Mouse (Mus musculus): Measurements from ENCODE around the gene Hibadh. TPM values are rescaled to one million over a fixed set of nuclear protein-coding genes. Genes with fewer than 3 reads are reported as not detected.

Gene Hibadh
- polyA plus RNA-seq, 1 experiment from 2014 or later, result 69.5 TPM

- no peaks in the 10 kb centered on the region for H3K36me3 ChIP-seq (ENCODE audit: control insufficient read depth, insufficient read depth, low read length)
- no peak for ATAC-seq (ENCODE audit: low FRiP score, low TSS enrichment)
- no peaks in the 10 kb centered on the region for H3K4me1 ChIP-seq (ENCODE audit: control insufficient read depth, insufficient read depth, low read length)
- no peak overlapping the region for H3K4me3 ChIP-seq (ENCODE audit: low read length)
- no peaks in the 10 kb centered on the region for H3K9me3 ChIP-seq (ENCODE audit: control insufficient read depth, low read length)
- H3K27ac ChIP-seq (ENCODE audit: low read depth, low read length), result no peak overlapping the region
- 97% methylated on average over 6 of the region's 6 CpGs for WGBS
- no peak overlapping the region for H3K4me2 ChIP-seq (replicated peaks; ENCODE audit: low read depth, low read length)
- no peaks in the 10 kb centered on the region for H3K27me3 ChIP-seq (ENCODE audit: control insufficient read depth, insufficient read depth, low read length)
- H3K9ac ChIP-seq (ENCODE audit: low read depth, low read length), result no peak overlapping the region
These were observed 7.8 kb upstream of the Hibadh start for GRCm38 (mm10) chr6:52648031-52648430.

- no peak for ATAC-seq (ENCODE audit: low FRiP score, low TSS enrichment)
- H3K27ac ChIP-seq (ENCODE audit: low read depth, low read length), result no peak overlapping the region
- no peaks in the 10 kb centered on the region for H3K27me3 ChIP-seq (ENCODE audit: control insufficient read depth, insufficient read depth, low read length)
- 0 out of 2 replicates have a peak, but pooled peaks cover 4% of the 10 kb centered on the region for H3K4me1 ChIP-seq (ENCODE audit: control insufficient read depth, insufficient read depth, low read length)
- no peak overlapping the region for H3K4me3 ChIP-seq (ENCODE audit: low read length)
- no peak overlapping the region for H3K9ac ChIP-seq (ENCODE audit: low read depth, low read length)
- 47% methylated on average over 5 of the region's 5 CpGs for WGBS
- no peak overlapping the region for H3K4me2 ChIP-seq (replicated peaks; ENCODE audit: low read depth, low read length)
- H3K36me3 ChIP-seq (ENCODE audit: control insufficient read depth, insufficient read depth, low read length), result no peaks in the 10 kb centered on the region
- H3K9me3 ChIP-seq (ENCODE audit: control insufficient read depth, low read length), result no peaks in the 10 kb centered on the region
These were observed 5.7 kb upstream of the Hibadh start for GRCm38 (mm10) chr6:52645926-52646325.

GRCm38 (mm10) chr6:52642152-52642551, 2.0 kb upstream of the Hibadh start:
- Histone ChIP-seq H3K27ac (ENCODE audit: low read depth, low read length) (no peak overlapping the region), H3K4me1 (ENCODE audit: control insufficient read depth, insufficient read depth, low read length) (peaks cover 16% of the 10 kb centered on the region; the same call in 1 of the 2 replicates), H3K9me3 (ENCODE audit: control insufficient read depth, low read length) (no peaks in the 10 kb centered on the region), H3K36me3 (ENCODE audit: control insufficient read depth, insufficient read depth, low read length) (no peaks in the 10 kb centered on the region), H3K4me3 (ENCODE audit: low read length) (no peak overlapping the region), H3K27me3 (ENCODE audit: control insufficient read depth, insufficient read depth, low read length) (no peaks in the 10 kb centered on the region), H3K9ac (ENCODE audit: low read depth, low read length) (no peak overlapping the region), H3K4me2 (replicated peaks; ENCODE audit: low read depth, low read length) (no peak overlapping the region)
- WGBS, result 19% methylated on average over 7 of the region's 7 CpGs
- no peak for ATAC-seq (ENCODE audit: low FRiP score, low TSS enrichment)

GRCm38 (mm10) chr6:52641076-52641475, 887 bp upstream of the Hibadh start:
- 64% methylated on average over 3 of the region's 3 CpGs for WGBS
- no peaks in the 10 kb centered on the region for H3K36me3 ChIP-seq (ENCODE audit: control insufficient read depth, insufficient read depth, low read length)
- no peak overlapping the region for H3K4me2 ChIP-seq (replicated peaks; ENCODE audit: low read depth, low read length)
- H3K27me3 ChIP-seq (ENCODE audit: control insufficient read depth, insufficient read depth, low read length), result no peaks in the 10 kb centered on the region
- no peak for ATAC-seq (ENCODE audit: low FRiP score, low TSS enrichment)
- H3K9ac ChIP-seq (ENCODE audit: low read depth, low read length), result no peak overlapping the region
- H3K9me3 ChIP-seq (ENCODE audit: control insufficient read depth, low read length), result no peaks in the 10 kb centered on the region
- H3K27ac ChIP-seq (ENCODE audit: low read depth, low read length), result no peak overlapping the region
- peaks cover 16% of the 10 kb centered on the region; the same call in 1 of the 2 replicates for H3K4me1 ChIP-seq (ENCODE audit: control insufficient read depth, insufficient read depth, low read length)
- no peak overlapping the region for H3K4me3 ChIP-seq (ENCODE audit: low read length)

GRCm38 (mm10) chr6:52639546-52640223, 504 bp downstream of the Hibadh start:
- ATAC-seq (ENCODE audit: low FRiP score, low TSS enrichment), result peak; percentile 24
- H3K36me3 ChIP-seq (ENCODE audit: control insufficient read depth, insufficient read depth, low read length), result no peaks in the 10 kb centered on the region
- no peaks in the 10 kb centered on the region for H3K9me3 ChIP-seq (ENCODE audit: control insufficient read depth, low read length)
- peak overlapping the region; percentile 79 for H3K9ac ChIP-seq (ENCODE audit: low read depth, low read length)
- H3K4me3 ChIP-seq (ENCODE audit: low read length), result peak overlapping the region; percentile 84
- H3K27me3 ChIP-seq (ENCODE audit: control insufficient read depth, insufficient read depth, low read length), result no peaks in the 10 kb centered on the region
- H3K4me2 ChIP-seq (replicated peaks; ENCODE audit: low read depth, low read length), result peak overlapping the region; percentile 62
- H3K4me1 ChIP-seq (ENCODE audit: control insufficient read depth, insufficient read depth, low read length), result peaks cover 16% of the 10 kb centered on the region; the same call in 1 of the 2 replicates
- WGBS, result 2% methylated on average over 28 of the region's 28 CpGs
- H3K27ac ChIP-seq (ENCODE audit: low read depth, low read length), result peak overlapping the region; percentile 73; the same call in 1 of the 2 replicates

GRCm38 (mm10) chr6:52638471-52639185, 1.6 kb downstream of the Hibadh start:
- Histone ChIP-seq H3K4me2 (replicated peaks; ENCODE audit: low read depth, low read length) (peak overlapping the region; percentile 62), H3K4me1 (ENCODE audit: control insufficient read depth, insufficient read depth, low read length) (peaks cover 16% of the 10 kb centered on the region; the same call in 1 of the 2 replicates), H3K27ac (ENCODE audit: low read depth, low read length) (no peak overlapping the region), H3K36me3 (ENCODE audit: control insufficient read depth, insufficient read depth, low read length) (no peaks in the 10 kb centered on the region), H3K9me3 (ENCODE audit: control insufficient read depth, low read length) (no peaks in the 10 kb centered on the region), H3K4me3 (ENCODE audit: low read length) (peak overlapping the region; percentile 84; the same call in 1 of the 2 replicates), H3K27me3 (ENCODE audit: control insufficient read depth, insufficient read depth, low read length) (no peaks in the 10 kb centered on the region), H3K9ac (ENCODE audit: low read depth, low read length) (0 out of 2 replicates have a peak overlapping the region, but pooled peaks have one; percentile 79)
- ATAC-seq (ENCODE audit: low FRiP score, low TSS enrichment), result no peak
- WGBS, result 67% methylated on average over 1 of the region's 1 CpGs

- Histone ChIP-seq H3K36me3 (ENCODE audit: control insufficient read depth, insufficient read depth, low read length) (no peaks in the 10 kb centered on the region), H3K4me2 (replicated peaks; ENCODE audit: low read depth, low read length) (no peak overlapping the region), H3K27me3 (ENCODE audit: control insufficient read depth, insufficient read depth, low read length) (no peaks in the 10 kb centered on the region), H3K4me3 (ENCODE audit: low read length) (no peak overlapping the region), H3K9me3 (ENCODE audit: control insufficient read depth, low read length) (no peaks in the 10 kb centered on the region), H3K9ac (ENCODE audit: low read depth, low read length) (no peak overlapping the region), H3K4me1 (ENCODE audit: control insufficient read depth, insufficient read depth, low read length) (peaks cover 16% of the 10 kb centered on the region; the same call in 1 of the 2 replicates), H3K27ac (ENCODE audit: low read depth, low read length) (no peak overlapping the region)
- WGBS, result 91% methylated on average over 4 of the region's 4 CpGs
- no peak for ATAC-seq (ENCODE audit: low FRiP score, low TSS enrichment)
These were observed 2.9 kb downstream of the Hibadh start for GRCm38 (mm10) chr6:52637337-52637736.

- peaks cover 12% of the 10 kb centered on the region; the same call in 1 of the 2 replicates for H3K4me1 ChIP-seq (ENCODE audit: control insufficient read depth, insufficient read depth, low read length)
- H3K4me2 ChIP-seq (replicated peaks; ENCODE audit: low read depth, low read length), result no peak overlapping the region
- H3K36me3 ChIP-seq (ENCODE audit: control insufficient read depth, insufficient read depth, low read length), result no peaks in the 10 kb centered on the region
- no peak for ATAC-seq (ENCODE audit: low FRiP score, low TSS enrichment)
- no peaks in the 10 kb centered on the region for H3K27me3 ChIP-seq (ENCODE audit: control insufficient read depth, insufficient read depth, low read length)
- H3K9me3 ChIP-seq (ENCODE audit: control insufficient read depth, low read length), result no peaks in the 10 kb centered on the region
- no peak overlapping the region for H3K4me3 ChIP-seq (ENCODE audit: low read length)
- H3K27ac ChIP-seq (ENCODE audit: low read depth, low read length), result no peak overlapping the region
- no peak overlapping the region for H3K9ac ChIP-seq (ENCODE audit: low read depth, low read length)
- 87% methylated on average over 2 of the region's 2 CpGs for WGBS
These were observed 4.8 kb downstream of the Hibadh start for GRCm38 (mm10) chr6:52635395-52635794.

- H3K36me3 ChIP-seq (ENCODE audit: control insufficient read depth, insufficient read depth, low read length), result peaks cover under 1% of the 10 kb centered on the region; the same call in 1 of the 2 replicates
- 91% methylated on average over 4 of the region's 4 CpGs for WGBS
- no peaks in the 10 kb centered on the region for H3K27me3 ChIP-seq (ENCODE audit: control insufficient read depth, insufficient read depth, low read length)
- H3K9ac ChIP-seq (ENCODE audit: low read depth, low read length), result no peak overlapping the region
- no peaks in the 10 kb centered on the region for H3K9me3 ChIP-seq (ENCODE audit: control insufficient read depth, low read length)
- ATAC-seq (ENCODE audit: low FRiP score, low TSS enrichment), result no peak
- H3K4me3 ChIP-seq (ENCODE audit: low read length), result no peak overlapping the region
- no peak overlapping the region for H3K4me2 ChIP-seq (replicated peaks; ENCODE audit: low read depth, low read length)
- no peaks in the 10 kb centered on the region for H3K4me1 ChIP-seq (ENCODE audit: control insufficient read depth, insufficient read depth, low read length)
- H3K27ac ChIP-seq (ENCODE audit: low read depth, low read length), result no peak overlapping the region
These were observed 9.6 kb downstream of the Hibadh start for GRCm38 (mm10) chr6:52630625-52631024.

Data from kidney, embryonic 14.5 days (tissue).